Mouse (Mus musculus): ENCODE results near the gene Gpc3. TPM values are rescaled to one million over a fixed set of nuclear protein-coding genes. Genes with fewer than 3 reads are reported as not detected.

The Gpc3 gene
- polyA plus RNA-seq, 1 experiment, result 2.8 TPM

GRCm38 (mm10) chrX:52551296-52551695, 62.5 kb downstream of the Gpc3 start:
- TF ChIP-seq CTCF (IDR thresholded peaks at IDR 0.05; ENCODE audit: borderline replicate concordance, insufficient read depth, low read depth, low read length), result no peak
- no peak for TF ChIP-seq POLR2A (IDR thresholded peaks at IDR 0.05; ENCODE audit: borderline replicate concordance, insufficient read depth, low read length)
- WGBS, result 34% methylated on average over 1 of the region's 1 CpGs
- no peak overlapping the region for H3K27ac ChIP-seq (ENCODE audit: insufficient read depth, low read length)
- DNase-seq, result no peak
- H3K27me3 ChIP-seq (ENCODE audit: control insufficient read depth, insufficient read depth, low read length), result no peaks in the 10 kb centered on the region
- H3K4me3 ChIP-seq (replicated peaks; ENCODE audit: insufficient read depth, low read depth, low read length), result no peak overlapping the region
- no peaks in the 10 kb centered on the region for H3K4me1 ChIP-seq (ENCODE audit: control insufficient read depth, insufficient read depth, low read length)

- no peak for DNase-seq
- H3K27ac ChIP-seq (ENCODE audit: insufficient read depth, low read length), result no peak overlapping the region
- no peak for TF ChIP-seq CTCF (IDR thresholded peaks at IDR 0.05; ENCODE audit: borderline replicate concordance, insufficient read depth, low read depth, low read length)
- no peak for TF ChIP-seq POLR2A (IDR thresholded peaks at IDR 0.05; ENCODE audit: borderline replicate concordance, insufficient read depth, low read length)
- H3K4me3 ChIP-seq (replicated peaks; ENCODE audit: insufficient read depth, low read depth, low read length), result no peak overlapping the region
- WGBS, result 76% methylated on average over 3 of the region's 3 CpGs
- no peaks in the 10 kb centered on the region for H3K4me1 ChIP-seq (ENCODE audit: control insufficient read depth, insufficient read depth, low read length)
- no peaks in the 10 kb centered on the region for H3K27me3 ChIP-seq (ENCODE audit: control insufficient read depth, insufficient read depth, low read length)
Measured at GRCm38 (mm10) chrX:52544623-52545022, 69.1 kb downstream of the Gpc3 start.

- no peak overlapping the region for H3K4me3 ChIP-seq (replicated peaks; ENCODE audit: insufficient read depth, low read depth, low read length)
- no peak for TF ChIP-seq CTCF (IDR thresholded peaks at IDR 0.05; ENCODE audit: borderline replicate concordance, insufficient read depth, low read depth, low read length)
- no peak for TF ChIP-seq POLR2A (IDR thresholded peaks at IDR 0.05; ENCODE audit: borderline replicate concordance, insufficient read depth, low read length)
- no peak overlapping the region for H3K27ac ChIP-seq (ENCODE audit: insufficient read depth, low read length)
- no peaks in the 10 kb centered on the region for H3K27me3 ChIP-seq (ENCODE audit: control insufficient read depth, insufficient read depth, low read length)
- no peak for DNase-seq
- no peaks in the 10 kb centered on the region for H3K4me1 ChIP-seq (ENCODE audit: control insufficient read depth, insufficient read depth, low read length)
- WGBS, result 72% methylated on average over 5 of the region's 5 CpGs
Measured at GRCm38 (mm10) chrX:52537282-52537681, 76.5 kb downstream of the Gpc3 start.

GRCm38 (mm10) chrX:52533766-52534165, 80.0 kb downstream of the Gpc3 start:
- WGBS, result 81% methylated on average over 1 of the region's 1 CpGs
- Histone ChIP-seq H3K4me3 (replicated peaks; ENCODE audit: insufficient read depth, low read depth, low read length) (no peak overlapping the region), H3K27me3 (ENCODE audit: control insufficient read depth, insufficient read depth, low read length) (no peaks in the 10 kb centered on the region), H3K4me1 (ENCODE audit: control insufficient read depth, insufficient read depth, low read length) (no peaks in the 10 kb centered on the region), H3K27ac (ENCODE audit: insufficient read depth, low read length) (no peak overlapping the region)
- DNase-seq, result no peak
- TF ChIP-seq CTCF (IDR thresholded peaks at IDR 0.05; ENCODE audit: borderline replicate concordance, insufficient read depth, low read depth, low read length) (no peak), POLR2A (IDR thresholded peaks at IDR 0.05; ENCODE audit: borderline replicate concordance, insufficient read depth, low read length) (no peak)

GRCm38 (mm10) chrX:52533098-52533497, 80.7 kb downstream of the Gpc3 start:
- no peak overlapping the region for H3K27ac ChIP-seq (ENCODE audit: insufficient read depth, low read length)
- DNase-seq, result no peak
- H3K4me3 ChIP-seq (replicated peaks; ENCODE audit: insufficient read depth, low read depth, low read length), result no peak overlapping the region
- no peaks in the 10 kb centered on the region for H3K27me3 ChIP-seq (ENCODE audit: control insufficient read depth, insufficient read depth, low read length)
- no peaks in the 10 kb centered on the region for H3K4me1 ChIP-seq (ENCODE audit: control insufficient read depth, insufficient read depth, low read length)
- WGBS, result 32% methylated on average over 4 of the region's 4 CpGs
- TF ChIP-seq CTCF (IDR thresholded peaks at IDR 0.05; ENCODE audit: borderline replicate concordance, insufficient read depth, low read depth, low read length) (no peak), POLR2A (IDR thresholded peaks at IDR 0.05; ENCODE audit: borderline replicate concordance, insufficient read depth, low read length) (no peak)

GRCm38 (mm10) chrX:52532124-52532523, 81.6 kb downstream of the Gpc3 start:
- DNase-seq, result no peak
- WGBS, result 93% methylated on average over 2 of the region's 2 CpGs
- no peaks in the 10 kb centered on the region for H3K4me1 ChIP-seq (ENCODE audit: control insufficient read depth, insufficient read depth, low read length)
- H3K4me3 ChIP-seq (replicated peaks; ENCODE audit: insufficient read depth, low read depth, low read length), result no peak overlapping the region
- no peaks in the 10 kb centered on the region for H3K27me3 ChIP-seq (ENCODE audit: control insufficient read depth, insufficient read depth, low read length)
- H3K27ac ChIP-seq (ENCODE audit: insufficient read depth, low read length), result no peak overlapping the region
- TF ChIP-seq CTCF (IDR thresholded peaks at IDR 0.05; ENCODE audit: borderline replicate concordance, insufficient read depth, low read depth, low read length) (no peak), POLR2A (IDR thresholded peaks at IDR 0.05; ENCODE audit: borderline replicate concordance, insufficient read depth, low read length) (no peak)

GRCm38 (mm10) chrX:52526086-52526485, 87.7 kb downstream of the Gpc3 start:
- DNase-seq, result no peak
- no peak overlapping the region for H3K4me3 ChIP-seq (replicated peaks; ENCODE audit: insufficient read depth, low read depth, low read length)
- no peaks in the 10 kb centered on the region for H3K4me1 ChIP-seq (ENCODE audit: control insufficient read depth, insufficient read depth, low read length)
- no peaks in the 10 kb centered on the region for H3K27me3 ChIP-seq (ENCODE audit: control insufficient read depth, insufficient read depth, low read length)
- TF ChIP-seq POLR2A (IDR thresholded peaks at IDR 0.05; ENCODE audit: borderline replicate concordance, insufficient read depth, low read length) (no peak), CTCF (IDR thresholded peaks at IDR 0.05; ENCODE audit: borderline replicate concordance, insufficient read depth, low read depth, low read length) (no peak)
- H3K27ac ChIP-seq (ENCODE audit: insufficient read depth, low read length), result no peak overlapping the region
- 59% methylated on average over 5 of the region's 5 CpGs for WGBS

- 95% methylated on average over 3 of the region's 3 CpGs for WGBS
- TF ChIP-seq CTCF (IDR thresholded peaks at IDR 0.05; ENCODE audit: borderline replicate concordance, insufficient read depth, low read depth, low read length) (no peak), POLR2A (IDR thresholded peaks at IDR 0.05; ENCODE audit: borderline replicate concordance, insufficient read depth, low read length) (no peak)
- no peaks in the 10 kb centered on the region for H3K4me1 ChIP-seq (ENCODE audit: control insufficient read depth, insufficient read depth, low read length)
- H3K4me3 ChIP-seq (replicated peaks; ENCODE audit: insufficient read depth, low read depth, low read length), result no peak overlapping the region
- no peak overlapping the region for H3K27ac ChIP-seq (ENCODE audit: insufficient read depth, low read length)
- no peak for DNase-seq
- H3K27me3 ChIP-seq (ENCODE audit: control insufficient read depth, insufficient read depth, low read length), result no peaks in the 10 kb centered on the region
Measured at GRCm38 (mm10) chrX:52525132-52525531, 88.6 kb downstream of the Gpc3 start.

Measured in cerebellum, adult 2 months (tissue).